In genomic region chr19:22883744-22884317, GRCm38 (mm10) we compare ENCODE assay signal across 7 mouse cellular contexts.
A peak's percentile ranks its signal among the peaks of the same experiment; 100 is the strongest.
DNase-seq lines count a peak whose midpoint lies in the region; ATAC-seq and TF ChIP-seq lines count a peak whose summit lies in the region.

No protein-coding gene starts in this region.

- 0 out of 2 replicates have a peak, but pooled peaks cover 3% of the 10 kb centered on the region for H3K4me1 ChIP-seq in hindbrain, postnatal 0 days (ENCODE audit: insufficient read depth, low read length)
- no peaks in the 10 kb centered on the region for H3K4me1 ChIP-seq in stomach, embryonic 14.5 days (ENCODE audit: control insufficient read depth, insufficient read depth, low read length)

- H3K4me3 ChIP-seq in hindbrain, postnatal 0 days (ENCODE audit: low read length) = 0 out of 2 replicates have a peak overlapping the region, but pooled peaks have one; percentile 7
- no peak overlapping the region for H3K4me3 ChIP-seq in stomach, embryonic 14.5 days (ENCODE audit: low read depth, low read length)

- WGBS in hindbrain, postnatal 0 days = 23% methylated on average over 18 of the region's 18 CpGs
- whole genome bisulfite sequencing in stomach, embryonic 14.5 days = 22% methylated on average over 18 of the region's 18 CpGs

- TF ChIP-seq CTCF in hindbrain, postnatal 0 days (IDR thresholded peaks at IDR 0.05; ENCODE audit: low read depth) = peak; percentile 85

- H3K27me3 ChIP-seq in hindbrain, postnatal 0 days (ENCODE audit: insufficient read depth, low read length) = no peaks in the 10 kb centered on the region
- no peaks in the 10 kb centered on the region for H3K27me3 ChIP-seq in stomach, embryonic 14.5 days (ENCODE audit: control insufficient read depth, insufficient read depth, low read length)

- peak overlapping the region; percentile 46 for H3K4me2 ChIP-seq in hindbrain, postnatal 0 days (ENCODE audit: low read depth, low read length)
- H3K4me2 ChIP-seq in stomach, embryonic 14.5 days (replicated peaks; ENCODE audit: low read depth, low read length) = peak overlapping the region; percentile 32; the same call in 1 of the 2 replicates

- H3K36me3 ChIP-seq in hindbrain, postnatal 0 days (ENCODE audit: insufficient read depth, low read length) = no peaks in the 10 kb centered on the region
- no peaks in the 10 kb centered on the region for H3K36me3 ChIP-seq in stomach, embryonic 14.5 days (ENCODE audit: control insufficient read depth, insufficient read depth, low read length)

- no peaks in the 10 kb centered on the region for H3K9me3 ChIP-seq in hindbrain, postnatal 0 days (ENCODE audit: low read length)
- no peaks in the 10 kb centered on the region for H3K9me3 ChIP-seq in stomach, embryonic 14.5 days (ENCODE audit: control insufficient read depth, low read depth, low read length)

- no peak overlapping the region for H3K9ac ChIP-seq in hindbrain, postnatal 0 days (replicated peaks; ENCODE audit: low read length)
- no peak overlapping the region for H3K9ac ChIP-seq in stomach, embryonic 14.5 days (replicated peaks; ENCODE audit: low read depth, low read length)

- ATAC-seq in hindbrain, postnatal 0 days = peak; percentile 92
- ATAC-seq in megakaryocyte-erythroid progenitor cell, adult 5-6 weeks (replicated peaks; ENCODE audit: low FRiP score, low TSS enrichment, poor library complexity, severe bottlenecking) = peak; percentile 87
- peak; percentile 74; the same call in 1 of the 2 replicates for ATAC-seq in stomach, embryonic 14.5 days (ENCODE audit: insufficient number of reproducible peaks, insufficient read depth, low FRiP score, low read depth)

- DNase-seq in adipocyte (ENCODE audit: low spot score) = peak; percentile 86
- peak; percentile 94 for DNase-seq in cerebellum, adult 9-10 months
- DNase-seq in frontal cortex, adult 2 months (ENCODE audit: extremely low spot score in 1 of 2, low spot score in 1 of 2) = peak; percentile 55 to 84
- peak; percentile 89 for DNase-seq in hindbrain, postnatal 0 days (ENCODE audit: low spot score)
- peak; percentile 68 for DNase-seq in left cerebral cortex, adult 11 months (ENCODE audit: low spot score)

- H3K27ac ChIP-seq in hindbrain, postnatal 0 days = no peak overlapping the region
- H3K27ac ChIP-seq in stomach, embryonic 14.5 days (ENCODE audit: low read length) = no peak overlapping the region
